Comparison of ENCODE assay signal across 14 mouse cellular contexts in genomic region chrX:74273422-74274322, GRCm38 (mm10). TPM values are rescaled to one million over a fixed set of nuclear protein-coding genes. Genes with fewer than 3 reads are reported as not detected.
DNase-seq lines count a peak whose midpoint lies in the region; ATAC-seq and TF ChIP-seq lines count a peak whose summit lies in the region.
"Had no signal": no experiment of that assay in that cellular context is flagged by ENCODE, and none has a peak within 500 bp of the region (broad histone marks: within the 10 kb centered on the region; RNA-seq: fewer than 3 reads in every experiment).

No protein-coding gene starts in this region.

- peak overlapping the region; percentile 12; the same call in 1 of the 2 replicates for H3K9ac ChIP-seq in forebrain, embryonic 11.5 days (ENCODE audit: low read length)
- no peak overlapping the region for H3K9ac ChIP-seq in forebrain, postnatal 0 days
- H3K9ac ChIP-seq in lung, embryonic 15.5 days: no peak overlapping the region
- H3K9ac ChIP-seq in embryonic facial prominence, embryonic 14.5 days (ENCODE audit: low read depth, low read length): no peak overlapping the region
- H3K9ac ChIP-seq: forebrain, embryonic 15.5 days had no signal

- peak; percentile 54 for TF ChIP-seq POLR2A in myocyte (IDR thresholded peaks at IDR 0.05; ENCODE audit: insufficient read length, low read depth)

- H3ac ChIP-seq in myocyte (ENCODE audit: control insufficient read depth, insufficient read length): no peak overlapping the region

- H3K79me2 ChIP-seq in myocyte (ENCODE audit: control insufficient read depth, insufficient read depth): peaks cover 20% of the 10 kb centered on the region

- intact Hi-C loops in left cerebral cortex, postnatal 14 days (cut with DNase I): no loop called here

- DNase-seq in forebrain, embryonic 11.5 days (ENCODE audit: low spot score): peak; percentile 51
- no peak for DNase-seq in forebrain, postnatal 0 days
- no peak for DNase-seq in lung, postnatal 10 days
- DNase-seq in embryonic facial prominence, embryonic 14.5 days (ENCODE audit: low spot score): peak; percentile 5
- DNase-seq in left cerebral cortex, postnatal 14 days (ENCODE audit: low spot score in 2 of 2): no peak
- DNase-seq in right cerebral cortex, postnatal 14 days: no peak
- DNase-seq: cerebellum, adult 2 months; kidney, postnatal 10 days; midbrain, embryonic 14.5 days had no signal

- H3K4me1 ChIP-seq in forebrain, embryonic 11.5 days (replicated peaks; ENCODE audit: control insufficient read depth, insufficient read depth, low read length): no peaks in the 10 kb centered on the region
- H3K4me1 ChIP-seq in forebrain, postnatal 0 days (ENCODE audit: insufficient read depth): no peaks in the 10 kb centered on the region
- peaks cover 3% of the 10 kb centered on the region; the same call in 1 of the 2 replicates for H3K4me1 ChIP-seq in lung, embryonic 15.5 days
- H3K4me1 ChIP-seq in embryonic facial prominence, embryonic 14.5 days (ENCODE audit: control insufficient read depth, insufficient read depth, low read length): no peaks in the 10 kb centered on the region

- no peak for TF ChIP-seq CTCF in forebrain, postnatal 0 days (IDR thresholded peaks at IDR 0.05; ENCODE audit: low read depth)

- no peaks in the 10 kb centered on the region for H3K27me3 ChIP-seq in forebrain, embryonic 11.5 days (ENCODE audit: control insufficient read depth, insufficient read depth, low read length)
- no peaks in the 10 kb centered on the region for H3K27me3 ChIP-seq in forebrain, postnatal 0 days (ENCODE audit: insufficient read depth, low read length)
- H3K27me3 ChIP-seq in lung, embryonic 15.5 days: no peaks in the 10 kb centered on the region
- no peaks in the 10 kb centered on the region for H3K27me3 ChIP-seq in embryonic facial prominence, embryonic 14.5 days (replicated peaks; ENCODE audit: control insufficient read depth, insufficient read depth, low read length)
- no peaks in the 10 kb centered on the region for H3K27me3 ChIP-seq in myocyte (ENCODE audit: control insufficient read depth, insufficient read depth, insufficient read length)
- H3K27me3 ChIP-seq: forebrain, embryonic 15.5 days had no signal

- no peak overlapping the region for H3K27ac ChIP-seq in forebrain, embryonic 11.5 days (ENCODE audit: low read depth, low read length)
- no peak overlapping the region for H3K27ac ChIP-seq in forebrain, postnatal 0 days (ENCODE audit: low read depth, low read length)
- 0 out of 2 replicates have a peak overlapping the region, but pooled peaks have one; percentile 10 for H3K27ac ChIP-seq in lung, embryonic 15.5 days
- no peak overlapping the region for H3K27ac ChIP-seq in embryonic facial prominence, embryonic 14.5 days (replicated peaks; ENCODE audit: low read depth, low read length)
- H3K27ac ChIP-seq: forebrain, embryonic 15.5 days had no signal

- H3K36me3 ChIP-seq in forebrain, embryonic 11.5 days (ENCODE audit: control insufficient read depth, insufficient read depth, low read length): no peaks in the 10 kb centered on the region; the same call in 1 of the 2 replicates
- peaks cover 4% of the 10 kb centered on the region; the same call in 1 of the 2 replicates for H3K36me3 ChIP-seq in forebrain, postnatal 0 days (ENCODE audit: insufficient read depth)
- 0 out of 2 replicates have a peak, but pooled peaks cover 4% of the 10 kb centered on the region for H3K36me3 ChIP-seq in lung, embryonic 15.5 days
- peaks cover 13% of the 10 kb centered on the region; the same call in 1 of the 2 replicates for H3K36me3 ChIP-seq in embryonic facial prominence, embryonic 14.5 days (ENCODE audit: control insufficient read depth, insufficient read depth, low read length)
- no peaks in the 10 kb centered on the region for H3K36me3 ChIP-seq in myocyte (ENCODE audit: control insufficient read depth, insufficient read depth)

- no peak overlapping the region for H3K4me2 ChIP-seq in forebrain, embryonic 11.5 days (ENCODE audit: low read depth, low read length, severe bottlenecking)
- no peak overlapping the region for H3K4me2 ChIP-seq in forebrain, postnatal 0 days (ENCODE audit: low read depth)
- H3K4me2 ChIP-seq in lung, embryonic 15.5 days: no peak overlapping the region
- H3K4me2 ChIP-seq in embryonic facial prominence, embryonic 14.5 days (ENCODE audit: low read depth, low read length): no peak overlapping the region
- no peak overlapping the region for H3K4me2 ChIP-seq in myocyte (ENCODE audit: low read depth)
- H3K4me2 ChIP-seq: forebrain, embryonic 15.5 days; heart, embryonic 11.5 days had no signal

- WGBS in forebrain, embryonic 11.5 days: 33% methylated on average over 10 of the region's 10 CpGs
- WGBS in forebrain, postnatal 0 days: 37% methylated on average over 10 of the region's 10 CpGs
- 26% methylated on average over 10 of the region's 10 CpGs for WGBS in lung, embryonic 15.5 days
- WGBS in embryonic facial prominence, embryonic 14.5 days: 34% methylated on average over 10 of the region's 10 CpGs

- H3K4me3 ChIP-seq in forebrain, embryonic 11.5 days (ENCODE audit: low read depth, low read length): no peak overlapping the region
- no peak overlapping the region for H3K4me3 ChIP-seq in forebrain, postnatal 0 days (ENCODE audit: low read depth, low read length)
- H3K4me3 ChIP-seq in lung, embryonic 15.5 days: no peak overlapping the region
- H3K4me3 ChIP-seq in embryonic facial prominence, embryonic 14.5 days (ENCODE audit: low read depth, low read length): no peak overlapping the region
- no peak overlapping the region for H3K4me3 ChIP-seq in myocyte
- H3K4me3 ChIP-seq: forebrain, embryonic 15.5 days had no signal

- H3K9me3 ChIP-seq in forebrain, embryonic 11.5 days (ENCODE audit: control insufficient read depth, low read length): no peaks in the 10 kb centered on the region
- no peaks in the 10 kb centered on the region for H3K9me3 ChIP-seq in forebrain, postnatal 0 days (ENCODE audit: low read length)
- no peaks in the 10 kb centered on the region for H3K9me3 ChIP-seq in lung, embryonic 15.5 days
- no peaks in the 10 kb centered on the region for H3K9me3 ChIP-seq in embryonic facial prominence, embryonic 14.5 days (ENCODE audit: control insufficient read depth, low read length)
- H3K9me3 ChIP-seq: forebrain, embryonic 15.5 days had no signal

- ATAC-seq in forebrain, embryonic 11.5 days (replicated peaks; ENCODE audit: low FRiP score): no peak
- no peak for ATAC-seq in forebrain, postnatal 0 days
- ATAC-seq in lung, embryonic 15.5 days (ENCODE audit: borderline replicate concordance, extremely low read depth, low FRiP score, low TSS enrichment): no peak
- no peak for ATAC-seq in embryonic facial prominence, embryonic 14.5 days (ENCODE audit: low read depth)
- ATAC-seq: CD4-positive, CD25-positive, alpha-beta regulatory T cell, adult 4 months; forebrain, embryonic 15.5 days had no signal

TF ChIP-seq in myocyte, 11 proteins besides CTCF, POLR2A, EP300 and RAD21 (continues in another document):
- TF ChIP-seq TCF12 (IDR thresholded peaks at IDR 0.05; ENCODE audit: insufficient read depth, poor library complexity, severe bottlenecking): no peak

RNA-seq across cellular contexts. Expression of gene Rpl10, which starts 3.1 kb away (rescaled TPM):
- 614 and 677 TPM in 2 replicates for polyA plus RNA-seq in forebrain, embryonic 11.5 days (2014; fragmentation: Nextera tagmentation; extraction: Ambion mirVana)
- total RNA-seq in forebrain, postnatal 0 days (2014; rRNA removed): 2,018 and 2,171 TPM in 2 replicates
- 467 and 512 TPM in 2 replicates for polyA plus RNA-seq in forebrain, postnatal 0 days (2015; fragmentation: Nextera tagmentation; extraction: Ambion mirVana)
- polyA plus RNA-seq in lung, embryonic 15.5 days (2015; fragmentation: Nextera tagmentation; extraction: Ambion mirVana): 846 and 923 TPM in 2 replicates
- polyA plus RNA-seq in embryonic facial prominence, embryonic 14.5 days (2014; fragmentation: Nextera tagmentation; extraction: Ambion mirVana): 898 and 935 TPM in 2 replicates
- 2,470 TPM for polyA plus RNA-seq in myocyte (2012; fragmentation: generic; extraction: Trizol)
- total RNA-seq in left cerebral cortex, postnatal 14 days (2021): 100 to 1,000 TPM; 124 to 140 TPM

RNA-seq across cellular contexts. Expression of gene Taz, which starts 8.0 kb away (rescaled TPM):
- 58.1 and 64.3 TPM in 2 replicates for polyA plus RNA-seq in forebrain, embryonic 11.5 days (2014; fragmentation: Nextera tagmentation; extraction: Ambion mirVana)
- 54.5 and 80.6 TPM in 2 replicates for total RNA-seq in forebrain, postnatal 0 days (2014; rRNA removed)
- polyA plus RNA-seq in forebrain, postnatal 0 days (2015; fragmentation: Nextera tagmentation; extraction: Ambion mirVana): 45.7 and 58.1 TPM in 2 replicates
- polyA plus RNA-seq in lung, embryonic 15.5 days (2015; fragmentation: Nextera tagmentation; extraction: Ambion mirVana): 78.8 and 83.8 TPM in 2 replicates
- 61.5 and 63.1 TPM in 2 replicates for polyA plus RNA-seq in embryonic facial prominence, embryonic 14.5 days (2014; fragmentation: Nextera tagmentation; extraction: Ambion mirVana)
- 28.2 TPM for polyA plus RNA-seq in myocyte (2012; fragmentation: generic; extraction: Trizol)
- 10 to 100 TPM; 51.2 to 53.1 TPM for total RNA-seq in left cerebral cortex, postnatal 14 days (2021)

RNA-seq across cellular contexts. Expression of gene Dnase1l1, which starts 8.5 kb away (rescaled TPM):
- 3.5 and 5.2 TPM in 2 replicates for polyA plus RNA-seq in forebrain, embryonic 11.5 days (2014; fragmentation: Nextera tagmentation; extraction: Ambion mirVana)
- total RNA-seq in forebrain, postnatal 0 days (2014; rRNA removed): 1.3 and 2.2 TPM in 2 replicates
- 3.1 and 3.4 TPM in 2 replicates for polyA plus RNA-seq in forebrain, postnatal 0 days (2015; fragmentation: Nextera tagmentation; extraction: Ambion mirVana)
- 11.2 and 15.8 TPM in 2 replicates for polyA plus RNA-seq in lung, embryonic 15.5 days (2015; fragmentation: Nextera tagmentation; extraction: Ambion mirVana)
- 16.5 and 19.3 TPM in 2 replicates for polyA plus RNA-seq in embryonic facial prominence, embryonic 14.5 days (2014; fragmentation: Nextera tagmentation; extraction: Ambion mirVana)
- polyA plus RNA-seq in myocyte (2012; fragmentation: generic; extraction: Trizol): 17.0 TPM
- 1 to 10 TPM; 1.4 to 2.0 TPM for total RNA-seq in left cerebral cortex, postnatal 14 days (2021)

RNA-seq across cellular contexts. Expression of gene Emd, which starts 19.2 kb away (rescaled TPM):
- 27.0 and 28.0 TPM in 2 replicates for polyA plus RNA-seq in forebrain, embryonic 11.5 days (2014; fragmentation: Nextera tagmentation; extraction: Ambion mirVana)
- total RNA-seq in forebrain, postnatal 0 days (2014; rRNA removed): 51.6 and 73.2 TPM in 2 replicates
- polyA plus RNA-seq in forebrain, postnatal 0 days (2015; fragmentation: Nextera tagmentation; extraction: Ambion mirVana): 16.9 and 21.0 TPM in 2 replicates
- 23.2 and 24.7 TPM in 2 replicates for polyA plus RNA-seq in lung, embryonic 15.5 days (2015; fragmentation: Nextera tagmentation; extraction: Ambion mirVana)
- polyA plus RNA-seq in embryonic facial prominence, embryonic 14.5 days (2014; fragmentation: Nextera tagmentation; extraction: Ambion mirVana): 26.1 and 26.9 TPM in 2 replicates
- polyA plus RNA-seq in myocyte (2012; fragmentation: generic; extraction: Trizol): 67.1 TPM
- total RNA-seq in left cerebral cortex, postnatal 14 days (2021): 10 to 100 TPM; 38.9 to 40.4 TPM

RNA-seq across cellular contexts. Expression of gene Atp6ap1, which starts 23.2 kb away (rescaled TPM):
- 82.1 and 86.5 TPM in 2 replicates for polyA plus RNA-seq in forebrain, embryonic 11.5 days (2014; fragmentation: Nextera tagmentation; extraction: Ambion mirVana)
- 215 and 250 TPM in 2 replicates for total RNA-seq in forebrain, postnatal 0 days (2014; rRNA removed)
- polyA plus RNA-seq in forebrain, postnatal 0 days (2015; fragmentation: Nextera tagmentation; extraction: Ambion mirVana): 260 and 318 TPM in 2 replicates
- polyA plus RNA-seq in lung, embryonic 15.5 days (2015; fragmentation: Nextera tagmentation; extraction: Ambion mirVana): 134 and 138 TPM in 2 replicates
- polyA plus RNA-seq in embryonic facial prominence, embryonic 14.5 days (2014; fragmentation: Nextera tagmentation; extraction: Ambion mirVana): 138 and 143 TPM in 2 replicates
- 178 TPM for polyA plus RNA-seq in myocyte (2012; fragmentation: generic; extraction: Trizol)
- total RNA-seq in left cerebral cortex, postnatal 14 days (2021): 100 to 1,000 TPM; 351 to 367 TPM

Comparison
In these comparisons a context has a peak if more than half of its experiments do, and no peak if none do; other contexts are left out.
1. DNase-seq: peak in forebrain, embryonic 11.5 days (single experiment) and embryonic facial prominence, embryonic 14.5 days (single experiment); none in forebrain, postnatal 0 days (single experiment), lung, postnatal 10 days (single experiment), left cerebral cortex, postnatal 14 days (0 of 2) and right cerebral cortex, postnatal 14 days (single experiment).